Mouse (Mus musculus) retina, embryonic 14.5 days (tissue): ENCODE data around the gene Slc39a11.

Experiments used
- DNase-seq: peaks from one replicate; pipeline ENCODE4 v3.0.0-alpha.2; 2015; ENCODE audit warnings: low spot score

Gene Slc39a11

GRCm38 (mm10) chr11:113346895-113347514, 302.9 kb downstream of the Slc39a11 start:
- DNase-seq: no peak

GRCm38 (mm10) chr11:113339770-113340169, 310.1 kb downstream of the Slc39a11 start:
- no peak for DNase-seq

GRCm38 (mm10) chr11:113338581-113338980, 311.3 kb downstream of the Slc39a11 start:
- DNase-seq: no peak

DNA sequence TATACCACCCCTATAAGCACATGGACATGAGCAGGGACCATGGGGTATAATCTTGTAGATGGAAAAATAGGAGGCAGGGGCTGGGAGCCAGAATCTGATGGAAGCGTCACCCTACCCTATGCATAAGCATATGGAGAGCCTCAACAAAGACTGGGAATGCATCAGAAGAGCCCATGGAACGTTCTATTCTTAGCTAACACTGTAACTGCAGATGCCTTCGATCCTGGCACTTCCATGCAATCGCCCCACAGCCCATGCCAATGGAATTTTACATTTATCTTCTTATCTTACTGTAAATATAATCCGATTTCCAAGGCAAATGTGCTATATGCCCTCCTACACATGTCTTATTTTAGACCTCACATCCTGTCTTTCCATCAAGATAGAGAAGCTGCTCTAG, 314.2 kb downstream of the Slc39a11 start:
- DNase-seq: no peak

DNA sequence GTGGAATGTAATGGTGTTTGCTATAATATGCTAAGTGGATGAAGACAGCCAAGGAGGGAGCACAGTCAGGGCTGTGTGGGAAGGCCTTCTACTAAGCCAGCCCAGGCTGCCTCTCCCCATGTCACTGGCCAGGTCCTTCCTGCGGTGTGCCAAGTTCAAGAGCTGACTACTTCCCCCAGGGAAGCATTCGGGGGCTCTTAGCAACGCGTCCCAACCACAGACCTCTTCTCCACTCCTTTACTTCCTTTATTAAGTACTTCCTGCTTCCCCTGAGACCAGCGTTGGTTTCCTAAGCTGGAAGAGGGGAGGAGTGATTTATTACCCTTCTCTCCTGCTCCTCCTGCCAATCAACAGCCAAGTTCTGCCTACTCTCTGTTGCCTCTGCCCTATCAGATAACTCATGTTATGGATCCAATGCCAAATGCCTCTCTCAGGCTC, 315.4 kb downstream of the Slc39a11 start:
- no peak for DNase-seq

DNA sequence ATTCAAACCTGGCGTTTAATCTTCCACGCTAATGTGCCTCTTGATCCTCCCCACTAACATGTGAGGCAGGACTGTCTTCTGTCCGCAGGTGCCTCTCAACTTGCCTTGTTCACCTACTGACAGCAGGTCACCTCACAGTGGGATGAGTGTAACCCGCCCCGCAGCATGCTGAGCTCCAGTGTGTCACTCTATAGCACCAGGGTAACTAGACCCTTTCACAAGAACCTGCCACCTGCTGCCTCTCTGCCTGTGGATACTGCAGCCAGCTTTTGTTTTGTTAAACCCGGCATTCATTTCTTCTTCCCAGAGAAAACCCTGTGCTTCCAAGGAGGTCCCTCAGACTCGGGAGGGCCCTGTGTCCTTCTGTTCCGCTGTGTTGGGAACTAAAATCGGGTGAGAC, 316.3 kb downstream of the Slc39a11 start:
- DNase-seq: no peak

GRCm38 (mm10) chr11:113330061-113330591, 319.8 kb downstream of the Slc39a11 start:
- DNase-seq: peak; percentile 48

DNA sequence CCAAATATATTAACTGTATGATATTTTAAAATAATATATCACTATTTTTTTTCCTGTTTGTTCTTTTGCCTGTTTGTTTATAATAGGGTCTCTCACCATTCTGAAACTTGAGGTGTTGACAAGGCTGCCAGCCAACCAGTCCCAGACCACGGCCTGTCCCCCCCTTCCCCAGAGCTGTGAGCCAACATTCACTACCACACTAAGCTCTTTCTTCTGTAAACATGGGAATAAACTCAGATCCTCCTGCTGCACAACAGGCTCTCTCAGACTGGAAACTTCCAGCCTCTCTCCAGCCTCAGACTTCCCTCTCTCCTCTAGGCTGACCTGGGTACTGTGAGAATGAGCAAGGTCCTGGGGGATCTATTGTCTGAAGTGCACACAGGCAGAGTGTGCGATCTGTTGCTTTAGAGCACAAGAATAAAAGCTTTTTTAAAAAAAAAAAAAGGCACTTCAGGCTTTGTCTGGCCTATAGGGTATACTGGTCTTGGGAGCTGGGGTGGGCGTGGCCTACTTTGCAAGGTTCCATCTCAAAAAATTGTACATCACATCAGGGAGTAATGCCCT, 322.3 kb downstream of the Slc39a11 start:
- no peak for DNase-seq

DNA sequence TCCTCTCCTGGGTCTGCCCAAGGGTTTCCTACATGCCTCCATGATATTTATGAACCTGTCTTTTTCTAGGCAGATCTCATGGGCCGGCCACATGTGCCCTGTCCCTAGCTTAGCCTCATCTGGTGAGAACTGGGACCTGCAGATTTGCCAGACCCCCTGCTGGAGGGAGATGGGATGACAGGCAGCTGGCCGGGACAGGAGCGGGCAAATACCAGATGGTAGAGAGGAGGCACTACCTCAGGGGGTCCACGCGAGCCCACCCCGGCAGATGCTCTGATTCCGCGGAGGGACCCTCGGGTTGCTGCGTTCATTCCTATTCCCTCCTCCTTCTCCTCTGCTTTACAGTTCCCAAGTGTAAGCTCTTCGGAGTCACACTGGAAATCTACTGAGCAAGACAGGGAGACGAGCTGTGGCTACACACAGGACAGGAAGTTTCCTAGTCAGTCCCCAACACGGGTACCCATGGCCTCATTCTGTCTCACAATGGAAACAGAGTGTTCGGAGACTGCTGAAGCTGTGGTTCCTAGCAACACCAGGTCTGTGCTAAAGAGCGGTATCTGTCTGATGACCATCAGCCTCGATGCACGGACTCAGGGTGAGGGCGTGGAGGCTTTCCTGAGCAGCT, 323.4 kb downstream of the Slc39a11 start:
- peak; percentile 80 for DNase-seq

- DNase-seq: no peak
Measured at GRCm38 (mm10) chr11:113321601-113322000, 328.3 kb downstream of the Slc39a11 start.

DNA sequence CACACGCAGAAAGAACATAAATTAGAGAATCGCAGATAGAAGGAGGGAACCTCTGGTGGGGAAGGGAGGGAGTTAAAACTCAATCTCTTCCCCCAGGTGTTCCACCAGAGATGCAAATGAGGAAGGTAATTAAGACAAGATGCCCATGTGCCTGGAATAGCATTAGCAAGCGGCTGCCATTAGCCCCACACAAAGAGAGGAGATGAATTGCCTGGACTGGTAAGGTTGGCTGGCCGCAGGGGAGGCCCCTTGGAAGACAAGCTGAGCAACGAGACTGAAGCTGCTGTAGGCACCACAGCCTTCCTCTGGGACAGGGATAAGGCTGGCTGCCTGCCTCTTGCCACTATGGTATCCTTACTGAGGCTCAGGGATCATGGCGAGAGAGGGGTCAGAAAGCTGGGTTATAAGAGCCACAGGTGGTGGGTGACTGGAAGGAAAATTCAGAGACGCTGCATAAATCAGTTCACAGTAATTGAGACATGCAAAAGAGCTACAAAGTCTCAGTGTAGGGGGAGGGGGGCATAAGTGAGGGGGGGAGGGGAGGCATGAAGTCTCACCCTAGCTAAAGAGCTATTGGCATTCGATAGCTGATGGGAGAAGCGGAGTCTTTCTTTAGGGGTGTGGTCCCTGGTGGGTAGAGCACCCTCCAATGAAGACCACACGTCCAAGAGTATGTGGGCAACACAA, 340.5 kb downstream of the Slc39a11 start:
- DNase-seq: no peak

DNA sequence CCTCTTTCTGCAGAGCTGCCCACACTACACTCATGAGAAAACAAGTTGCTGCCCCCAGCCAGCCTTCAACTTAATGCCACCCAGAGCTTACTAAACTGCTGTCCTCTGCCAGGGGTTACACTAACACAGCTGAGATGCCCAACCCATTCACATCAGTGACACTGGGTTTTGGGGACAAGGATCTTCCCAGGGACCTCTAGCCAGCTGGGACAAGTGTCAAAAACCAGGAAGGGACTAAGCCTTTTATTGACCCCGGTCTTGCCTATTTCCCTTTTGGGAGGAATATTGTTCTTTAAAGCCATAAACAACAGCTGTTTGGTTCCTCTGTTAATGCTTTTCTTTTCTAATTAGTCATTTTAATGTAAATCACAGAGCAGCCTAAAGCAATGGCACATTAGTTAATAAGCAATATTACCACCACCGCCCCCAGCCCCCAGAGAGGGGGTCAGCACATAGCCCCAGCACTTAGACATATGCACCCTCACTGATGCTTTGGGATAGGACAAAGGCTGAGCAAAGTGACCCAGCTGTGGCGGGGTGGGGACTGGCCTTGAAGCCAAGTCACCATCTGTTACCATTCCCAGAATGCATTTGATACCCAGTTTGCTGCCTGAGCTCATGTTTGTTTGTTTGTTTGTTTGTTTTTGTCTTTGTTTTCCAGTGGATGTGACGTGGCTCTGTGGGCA, 341.5 kb downstream of the Slc39a11 start:
- DNase-seq: peak; percentile 59

- no peak for DNase-seq
Measured at GRCm38 (mm10) chr11:113303204-113303603, 346.7 kb downstream of the Slc39a11 start.

DNA sequence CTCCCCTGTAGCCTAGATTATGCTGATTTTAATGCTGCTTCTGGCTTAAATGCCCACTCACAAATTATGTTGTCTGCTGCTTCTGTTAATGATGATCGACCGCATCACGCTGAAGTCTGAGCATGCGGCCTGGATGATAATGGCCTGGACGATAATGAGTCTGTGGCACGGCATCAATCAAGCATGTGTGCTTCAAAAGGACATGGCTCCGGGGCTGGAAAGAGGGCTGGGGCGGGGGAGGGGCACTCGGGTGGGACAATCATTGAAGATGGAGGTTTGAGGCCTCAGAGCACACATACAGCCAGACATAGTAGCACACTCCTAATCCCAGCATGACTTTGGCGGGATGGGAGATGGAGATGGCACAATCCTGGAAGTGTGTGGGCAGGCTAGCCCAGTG, 350.4 kb downstream of the Slc39a11 start:
- DNase-seq: no peak

GRCm38 (mm10) chr11:113297765-113298164, 352.1 kb downstream of the Slc39a11 start:
- DNase-seq: peak; percentile 92

GRCm38 (mm10) chr11:113296912-113297625, 352.8 kb downstream of the Slc39a11 start:
- DNase-seq: no peak

DNA sequence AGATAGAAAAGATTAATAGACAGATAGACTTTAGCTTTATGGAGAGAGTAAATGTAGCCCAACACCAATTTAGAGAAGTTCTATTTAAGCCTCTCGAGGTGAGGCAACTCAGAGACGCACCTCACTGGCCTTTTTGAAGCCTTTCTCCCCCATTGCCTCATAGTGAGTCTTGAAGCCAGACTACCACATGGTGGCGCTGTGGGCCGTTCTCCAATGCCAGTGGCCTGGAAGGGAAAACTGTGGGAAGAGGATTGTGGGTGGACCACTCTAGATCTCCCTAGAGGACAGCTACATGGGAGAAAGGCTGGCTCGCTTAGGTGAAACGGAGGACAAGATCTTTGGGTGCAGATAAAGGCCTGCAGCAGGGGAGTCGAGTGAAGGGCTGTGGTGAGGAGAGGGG, 353.7 kb downstream of the Slc39a11 start:
- peak; percentile 93 for DNase-seq

- DNase-seq: no peak
Measured at GRCm38 (mm10) chr11:113294518-113294917, 355.4 kb downstream of the Slc39a11 start.

DNA sequence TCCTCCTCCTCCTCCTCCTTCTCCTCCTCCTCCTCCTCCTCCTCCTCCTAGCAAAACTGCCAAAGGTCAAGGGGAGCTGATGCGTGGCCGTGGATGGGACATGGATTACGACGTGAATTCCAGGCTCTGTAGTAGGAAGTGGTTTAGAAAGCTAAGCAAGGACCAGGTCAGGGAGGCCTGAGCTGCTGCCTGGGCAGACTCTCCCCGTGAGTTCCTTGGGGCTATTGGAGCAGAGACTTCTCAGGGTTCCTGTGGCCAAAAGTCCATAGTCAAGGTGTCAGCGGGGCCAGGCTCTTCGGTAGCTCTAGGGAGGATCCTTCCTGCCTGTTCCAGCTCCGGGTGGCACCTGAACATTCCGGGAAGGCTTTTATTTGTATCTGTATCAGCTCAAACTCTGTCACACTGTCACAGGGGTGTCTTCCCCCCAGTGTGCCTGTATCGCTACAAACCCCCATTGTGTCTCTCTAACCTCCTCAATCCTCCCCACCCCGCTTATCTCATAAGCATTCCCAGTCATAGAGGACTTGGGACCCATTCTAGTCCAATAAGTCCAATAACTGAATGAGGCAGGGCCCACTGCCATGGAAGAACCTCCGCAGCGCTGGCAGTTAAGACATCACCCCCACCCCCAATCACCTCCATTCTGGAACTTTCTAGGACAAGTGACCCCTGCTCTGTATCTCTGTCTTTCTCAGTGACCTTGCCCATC, 356.8 kb downstream of the Slc39a11 start:
- no peak for DNase-seq

DNA sequence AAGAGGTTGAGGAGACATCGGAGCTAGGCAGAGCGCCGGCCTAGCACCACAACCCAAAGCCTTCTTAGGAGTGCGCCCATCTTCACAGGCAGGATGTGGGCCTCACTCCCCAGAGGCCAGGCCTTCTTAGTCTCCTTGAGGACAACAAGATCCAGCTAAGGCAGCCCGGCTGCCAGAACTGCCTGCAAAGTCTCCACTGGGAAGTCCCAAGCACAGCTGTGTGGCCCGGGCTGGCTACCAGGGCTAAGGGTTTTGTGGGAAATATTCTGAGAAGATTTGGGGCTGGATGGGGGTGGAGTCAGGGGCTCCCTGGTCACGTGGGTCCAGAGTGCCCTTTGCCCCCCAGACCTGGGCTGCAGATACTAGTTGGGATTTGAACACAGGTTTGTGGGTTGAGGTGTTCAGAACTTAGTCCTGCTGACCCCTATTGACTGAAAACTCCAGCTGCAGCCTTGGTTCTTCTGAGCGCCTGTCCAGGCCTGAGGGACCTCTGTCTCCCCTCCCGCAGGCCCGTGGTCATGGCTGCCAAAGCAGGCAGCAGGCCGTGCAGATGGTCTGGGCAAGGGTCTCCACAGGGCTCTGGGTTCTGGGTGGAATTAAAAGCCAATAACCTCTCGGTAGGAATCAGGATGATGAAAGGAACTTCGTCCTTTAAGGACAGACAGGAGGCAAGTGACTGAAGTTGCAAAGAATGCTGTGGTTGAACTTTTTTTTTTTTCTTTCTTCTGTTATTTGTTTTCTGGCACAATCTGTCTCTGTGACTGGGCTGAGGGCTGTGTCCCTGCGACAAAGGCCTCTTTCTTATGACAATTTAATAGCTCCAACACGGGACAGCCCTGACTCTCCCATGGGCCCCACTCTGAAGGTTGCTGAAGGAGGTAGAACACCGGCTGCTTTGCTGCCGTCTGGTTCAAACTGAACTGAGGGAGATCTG, 357.8 kb downstream of the Slc39a11 start:
- no peak for DNase-seq
